8 mouse cellular contexts compared by ENCODE assay signal in the genomic region with DNA sequence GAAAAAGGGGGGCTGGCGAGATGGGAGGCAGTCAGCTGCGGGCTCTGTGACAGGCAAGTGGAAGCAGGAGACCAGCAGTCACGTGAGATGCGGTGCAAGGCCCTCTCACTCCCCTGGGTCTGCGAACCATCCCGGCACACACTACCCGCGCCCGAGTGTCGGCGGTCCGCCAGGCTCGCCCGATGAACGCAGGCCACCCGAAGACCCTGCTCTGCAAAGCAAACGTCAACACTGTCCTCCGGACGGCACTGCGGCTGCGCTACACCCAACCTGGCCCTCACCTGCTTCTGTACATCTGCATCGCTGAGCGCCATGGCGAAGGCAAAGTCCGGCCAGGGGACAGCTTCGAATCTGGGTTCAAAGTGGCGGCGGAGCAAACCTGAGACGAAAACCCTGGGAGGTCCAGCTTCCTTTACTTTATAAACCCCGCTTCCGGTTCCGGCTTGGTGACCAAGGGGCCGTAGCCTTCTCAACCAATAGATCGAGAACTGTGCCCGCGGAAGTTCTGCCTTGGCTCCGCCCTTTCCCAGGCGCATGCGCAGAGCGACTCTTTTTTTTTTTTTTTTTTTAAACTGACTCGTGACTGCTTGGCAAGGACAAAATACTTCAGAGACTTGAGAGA. TPM values are rescaled to one million over a fixed set of nuclear protein-coding genes. Genes with fewer than 3 reads are reported as not detected.
DNase-seq lines count a peak whose midpoint lies in the region; ATAC-seq and TF ChIP-seq lines count a peak whose summit lies in the region.

Gene Atp6v1e1, minus strand, starts transcription at position 487 of the 622 bp plus-strand sequence.

- peaks cover 24% of the 10 kb centered on the region for H3K36me3 ChIP-seq in forebrain, embryonic 10.5 days (replicated peaks)
- H3K36me3 ChIP-seq in heart, embryonic 15.5 days, result peaks cover 23% of the 10 kb centered on the region
- H3K36me3 ChIP-seq in liver, embryonic 14.5 days (replicated peaks; ENCODE audit: control insufficient read depth, insufficient read depth, low read depth), result peaks cover 28% of the 10 kb centered on the region
- peaks cover 12% of the 10 kb centered on the region for H3K36me3 ChIP-seq in neural tube, embryonic 11.5 days (ENCODE audit: control insufficient read depth, insufficient read depth, low read length)
- peaks cover 5% of the 10 kb centered on the region for H3K36me3 ChIP-seq in stomach, postnatal 0 days (ENCODE audit: control insufficient read depth, insufficient read depth, low read length)

- TF ChIP-seq CTCF in liver, embryonic 14.5 days (IDR thresholded peaks at IDR 0.05; ENCODE audit: low read depth), result no peak
- TF ChIP-seq CTCF in stomach, postnatal 0 days (IDR thresholded peaks at IDR 0.05; ENCODE audit: low read depth), result peak; percentile 12; the same call in 1 of the 2 replicates

- H3K4me3 ChIP-seq in forebrain, embryonic 10.5 days, result peak within 1 kb of the TSS; percentile 97
- peak within 1 kb of the TSS; percentile 93 for H3K4me3 ChIP-seq in heart, embryonic 15.5 days
- H3K4me3 ChIP-seq in liver, embryonic 14.5 days (ENCODE audit: insufficient read depth in 1 of 2, low read depth in 2 of 2, low read length in 2 of 2), result peak within 1 kb of the TSS; percentile 86 to 95
- peak within 1 kb of the TSS; percentile 81 for H3K4me3 ChIP-seq in neural tube, embryonic 11.5 days (ENCODE audit: low read depth, low read length)
- peak within 1 kb of the TSS; percentile 88 for H3K4me3 ChIP-seq in stomach, postnatal 0 days (ENCODE audit: low read depth, low read length)

- peaks cover 15% of the 10 kb centered on the region for H3K4me1 ChIP-seq in forebrain, embryonic 10.5 days
- peaks cover 17% of the 10 kb centered on the region for H3K4me1 ChIP-seq in heart, embryonic 15.5 days (replicated peaks)
- peaks cover 13 to 27% of the 10 kb centered on the region in 2 experiments for H3K4me1 ChIP-seq in liver, embryonic 14.5 days (replicated peaks; ENCODE audit: control insufficient read depth in 2 of 2, insufficient read depth in 2 of 2, low read length in 1 of 2)
- peaks cover 3% of the 10 kb centered on the region; the same call in 1 of the 2 replicates for H3K4me1 ChIP-seq in neural tube, embryonic 11.5 days (ENCODE audit: control insufficient read depth, insufficient read depth, low read length)
- H3K4me1 ChIP-seq in stomach, postnatal 0 days (replicated peaks; ENCODE audit: control insufficient read depth, insufficient read depth), result no peaks in the 10 kb centered on the region

- peak; percentile 92 for DNase-seq in c-Kit-negative CD71-positive TER-119-positive erythroid progenitor cells, embryonic 14.5 days (ENCODE audit: low read depth, low spot score)
- peak; percentile 96 for DNase-seq in forebrain, embryonic 10.5 days (ENCODE audit: extremely low spot score, low spot score)
- DNase-seq in kidney, postnatal 25 days, result peak; percentile 94 to 97
- peak; percentile 94 to 96 (median 94) for DNase-seq in liver, embryonic 14.5 days (ENCODE audit: low read depth in 3 of 3, low spot score in 3 of 3)
- peak; percentile 92 for DNase-seq in neural tube, embryonic 11.5 days (ENCODE audit: low spot score)
- DNase-seq in stomach, postnatal 0 days (ENCODE audit: low spot score), result peak; percentile 96

- 0% methylated on average over 41 of the region's 41 CpGs for WGBS in forebrain, embryonic 10.5 days
- under 1% methylated on average over 41 of the region's 41 CpGs for WGBS in heart, embryonic 15.5 days
- 0% methylated on average over 41 of the region's 41 CpGs for WGBS in liver, embryonic 14.5 days (ENCODE audit: insufficient replicate concordance)
- under 1% methylated on average over 41 of the region's 41 CpGs for WGBS in neural tube, embryonic 11.5 days
- under 1% methylated on average over 41 of the region's 41 CpGs for WGBS in stomach, postnatal 0 days

- H3K4me2 ChIP-seq in heart, embryonic 15.5 days, result peak within 1 kb of the TSS; percentile 67
- peak within 1 kb of the TSS; percentile 90 for H3K4me2 ChIP-seq in liver, embryonic 14.5 days (ENCODE audit: low read depth)
- peak within 1 kb of the TSS; percentile 72 for H3K4me2 ChIP-seq in neural tube, embryonic 11.5 days (ENCODE audit: low read depth)
- peak within 1 kb of the TSS; percentile 62 for H3K4me2 ChIP-seq in stomach, postnatal 0 days (replicated peaks; ENCODE audit: low read depth)

- ATAC-seq in CD4-positive, CD25-positive, alpha-beta regulatory T cell, adult 4 months, result peak; percentile 97
- ATAC-seq in heart, embryonic 15.5 days (replicated peaks; ENCODE audit: insufficient number of reproducible peaks, insufficient read depth, low FRiP score, low read depth), result peak; percentile 96
- peak; percentile 93 for ATAC-seq in liver, embryonic 14.5 days (ENCODE audit: insufficient read depth)
- peak; percentile 96 for ATAC-seq in neural tube, embryonic 11.5 days (ENCODE audit: insufficient read depth, low FRiP score, low TSS enrichment)
- peak; percentile 98 for ATAC-seq in stomach, postnatal 0 days (ENCODE audit: low FRiP score, low TSS enrichment)

- peak within 1 kb of the TSS; percentile 90 for H3K27ac ChIP-seq in forebrain, embryonic 10.5 days
- peak within 1 kb of the TSS; percentile 90 for H3K27ac ChIP-seq in heart, embryonic 15.5 days
- H3K27ac ChIP-seq in liver, embryonic 14.5 days, result peak within 1 kb of the TSS; percentile 89
- peak within 1 kb of the TSS; percentile 63 for H3K27ac ChIP-seq in neural tube, embryonic 11.5 days (ENCODE audit: low read depth, low read length)
- peak within 1 kb of the TSS; percentile 98 for H3K27ac ChIP-seq in stomach, postnatal 0 days (replicated peaks)

- peak within 1 kb of the TSS; percentile 89 for H3K9ac ChIP-seq in heart, embryonic 15.5 days
- H3K9ac ChIP-seq in liver, embryonic 14.5 days (replicated peaks), result peak within 1 kb of the TSS; percentile 94
- H3K9ac ChIP-seq in neural tube, embryonic 11.5 days (ENCODE audit: low read length), result peak within 1 kb of the TSS; percentile 65
- H3K9ac ChIP-seq in stomach, postnatal 0 days (ENCODE audit: low read length), result peak within 1 kb of the TSS; percentile 89

- H3K9me3 ChIP-seq in forebrain, embryonic 10.5 days, result peaks cover 3% of the 10 kb centered on the region; the same call in 1 of the 2 replicates
- H3K9me3 ChIP-seq in heart, embryonic 15.5 days (replicated peaks), result no peaks in the 10 kb centered on the region
- no peaks in the 10 kb centered on the region for H3K9me3 ChIP-seq in liver, embryonic 14.5 days (ENCODE audit: control insufficient read depth, low read length)
- H3K9me3 ChIP-seq in neural tube, embryonic 11.5 days (ENCODE audit: control insufficient read depth, low read length), result no peaks in the 10 kb centered on the region
- H3K9me3 ChIP-seq in stomach, postnatal 0 days (ENCODE audit: control insufficient read depth, low read length), result no peaks in the 10 kb centered on the region

- TF ChIP-seq EP300 in liver, embryonic 14.5 days (IDR thresholded peaks at IDR 0.05; ENCODE audit: low read depth), result no peak
- peak; percentile 67 for TF ChIP-seq EP300 in stomach, postnatal 0 days (optimal IDR thresholded peaks at IDR 0.05)

- no peaks in the 10 kb centered on the region for H3K27me3 ChIP-seq in forebrain, embryonic 10.5 days (ENCODE audit: poor library complexity, severe bottlenecking)
- no peaks in the 10 kb centered on the region for H3K27me3 ChIP-seq in heart, embryonic 15.5 days
- no peaks in the 10 kb centered on the region for H3K27me3 ChIP-seq in liver, embryonic 14.5 days (ENCODE audit: control insufficient read depth, insufficient read depth, low read length)
- H3K27me3 ChIP-seq in neural tube, embryonic 11.5 days (ENCODE audit: control insufficient read depth, insufficient read depth, low read length), result no peaks in the 10 kb centered on the region
- no peaks in the 10 kb centered on the region for H3K27me3 ChIP-seq in stomach, postnatal 0 days (ENCODE audit: control insufficient read depth, insufficient read depth, low read length)

RNA-seq across cellular contexts. Expression of gene Atp6v1e1, which starts in this region (rescaled TPM):
- 10 to 100 TPM; 89.9 to 92.8 TPM for polyA plus RNA-seq in CD4-positive, CD25-positive, alpha-beta regulatory T cell, adult 4 months (2017; shearing (Covaris generic))
- 109 and 110 TPM in 2 replicates for polyA plus RNA-seq in forebrain, embryonic 10.5 days (2016; fragmentation: Nextera tagmentation; extraction: Ambion mirVana)
- polyA plus RNA-seq in heart, embryonic 15.5 days (2015; fragmentation: Nextera tagmentation; extraction: Ambion mirVana), result 118 and 130 TPM in 2 replicates
- 43.2 and 73.8 TPM in 2 replicates for polyA plus RNA-seq in liver, embryonic 14.5 days (2012; rRNA removed)
- polyA plus RNA-seq in liver, embryonic 14.5 days (2014; fragmentation: Nextera tagmentation; extraction: Ambion mirVana), result 141 and 145 TPM in 2 replicates
- polyA plus RNA-seq in neural tube, embryonic 11.5 days (2014; fragmentation: Nextera tagmentation; extraction: Ambion mirVana), result 169 and 185 TPM in 2 replicates
- polyA plus RNA-seq in stomach, postnatal 0 days (2015; fragmentation: Nextera tagmentation; extraction: Ambion mirVana), result 251 and 252 TPM in 2 replicates

Comparison
In these comparisons a context has a peak if more than half of its experiments do, and no peak if none do; other contexts are left out.
1. Peak in every context shown above with its lines: DNase-seq, ATAC-seq, H3K4me3 ChIP-seq and H3K27ac ChIP-seq.